Mouse (Mus musculus) ES-Bruce4 (cell line): ENCODE data around the gene Lzts2.
A peak's percentile ranks its signal among the peaks of the same experiment; 100 is the strongest.

Source experiments
- EP300 ChIP-seq: IDR thresholded peaks from 2 replicates; pipeline ENCODE4 v1.6.1; 2011; ENCODE audit warnings: low read depth, low read length; ENCODE audit not compliant: insufficient read depth
- POLR2A ChIP-seq: IDR thresholded peaks from one replicate; pipeline ENCODE4 v1.8.1; 2011; ENCODE audit warnings: low read length; ENCODE audit not compliant: insufficient read depth

GRCm38 (mm10) chr19:45016341-45017215, 2.4 kb downstream of the Lzts2 start:
- TF ChIP-seq POLR2A (no peak), EP300 (peak; percentile 74)
